Mouse (Mus musculus) intestine, postnatal 0 days (tissue): ENCODE results near the gene Tmem109. TPM values are rescaled to one million over a fixed set of nuclear protein-coding genes. Genes with fewer than 3 reads are reported as not detected.

Experiments used
- ATAC-seq: fragments of 200-750 bp; cut with Nextera tagmentation; 2 replicates; pipeline ENCODE4 v1.8.0; 2017; ENCODE audit warnings: mild to moderate bottlenecking, moderate TSS enrichment, moderate library complexity
- H3K27ac ChIP-seq: fragments of 300-500 bp; sonication (generic); 2 replicates; pipeline ENCODE4 v1.5.1; 2014; ENCODE audit warnings: mild to moderate bottlenecking, low read depth, low read length, moderate library complexity
- H3K27me3 ChIP-seq: fragments of 300-500 bp; sonication (generic); replicated peaks from 2 replicates; pipeline ENCODE4 v1.6.1; 2014; ENCODE audit warnings: low read length, mixed read lengths; ENCODE audit not compliant: control insufficient read depth, insufficient read depth
- H3K36me3 ChIP-seq: fragments of 300-500 bp; sonication (generic); 2 replicates; pipeline ENCODE4 v1.6.1; 2014; ENCODE audit warnings: mild to moderate bottlenecking, moderate library complexity; ENCODE audit not compliant: control insufficient read depth, insufficient read depth
- H3K4me1 ChIP-seq: fragments of 300-500 bp; sonication (generic); replicated peaks from 2 replicates; pipeline ENCODE4 v1.6.1; 2014; ENCODE audit warnings: antibody characterized with exemption, low read length, mixed read lengths; ENCODE audit not compliant: control insufficient read depth, insufficient read depth
- H3K4me2 ChIP-seq: fragments of 300-500 bp; sonication (generic); replicated peaks from 2 replicates; pipeline ENCODE4 v1.6.1; 2014; ENCODE audit warnings: low read depth, mild to moderate bottlenecking, moderate library complexity
- H3K4me3 ChIP-seq: fragments of 300-500 bp; sonication (generic); 2 replicates; pipeline ENCODE4 v1.5.1; 2014; ENCODE audit warnings: low read depth, low read length
- H3K9ac ChIP-seq: fragments of 300-500 bp; sonication (generic); 2 replicates; pipeline ENCODE4 v1.6.1; 2014; ENCODE audit warnings: mild to moderate bottlenecking, low read depth, low read length
- H3K9me3 ChIP-seq: fragments of 300-500 bp; sonication (generic); 2 replicates; pipeline ENCODE4 v1.6.1; 2016; ENCODE audit warnings: mixed run types; ENCODE audit not compliant: control insufficient read depth
- CTCF ChIP-seq: sonication (generic); IDR thresholded peaks from 2 replicates; pipeline ENCODE4 v1.5.1; 2016; ENCODE audit warnings: low read depth, mild to moderate bottlenecking, control low read depth, antibody characterized with exemption, moderate library complexity
- WGBS: fragments of 180-500 bp; shearing (Covaris S2); extraction: QIAGEN DNeasy Blood & Tissue Kit; methylation state at CpG from one replicate; pipeline ENCODE4 v1.1.7; 2014; 5-methylcytosine and 5-hydroxymethylcytosine counted together
- polyA plus RNA-seq: library from polyadenylated mRNA; unstranded; fragments of >200 nt; fragmentation: Nextera tagmentation; extraction: Ambion mirVana; gene quantifications from 2 replicates; pipeline ENCODE4 v1.2.1, GENCODE M21; 2015

Gene Tmem109
- polyA plus RNA-seq, 1 experiment from 2014 or later, result 36.2 TPM

DNA sequence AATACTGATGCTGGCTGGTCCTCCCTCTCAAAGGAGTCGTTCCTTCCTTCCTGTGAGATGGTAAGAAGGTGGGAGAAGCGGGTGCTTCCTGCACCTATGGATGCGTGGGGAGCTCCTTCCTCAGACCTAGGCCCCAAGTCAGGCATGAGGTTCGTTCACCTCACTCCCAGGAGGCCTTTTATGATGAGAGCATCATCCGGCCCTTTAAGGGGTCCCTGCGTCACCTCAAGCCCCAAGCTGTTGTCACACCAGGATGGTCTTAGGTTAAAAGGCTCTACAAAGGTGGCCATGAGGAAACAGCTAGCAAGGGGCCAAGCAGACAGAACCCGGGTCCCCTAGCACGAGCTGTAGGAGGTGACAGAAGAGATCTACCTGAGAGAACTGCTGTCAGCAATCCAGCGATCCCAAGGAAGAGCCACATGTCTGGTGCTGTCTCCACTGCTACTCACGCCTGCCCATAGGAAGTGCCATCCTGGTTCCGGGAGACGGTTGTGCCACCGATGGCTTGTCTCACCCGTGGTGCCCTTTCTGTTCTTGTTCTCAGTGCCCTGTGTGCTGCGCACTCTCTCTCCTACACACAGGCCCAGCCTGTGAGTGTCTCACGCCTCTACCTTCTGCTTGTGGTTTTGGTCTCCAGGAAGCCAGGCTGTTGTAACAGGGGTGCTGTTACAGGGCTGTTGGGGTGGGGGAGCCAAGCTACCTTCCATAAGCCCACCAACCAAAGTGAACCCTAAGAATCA, 52.2 kb downstream of the Tmem109 start, which contains the start of gene Cd6:
Cd6 (minus strand) TSS at position 623 of the 740 bp plus-strand sequence.
- no peak within 1 kb of the TSS for H3K4me3 ChIP-seq
- H3K9me3 ChIP-seq, result no peaks in the 10 kb centered on the region
- H3K27ac ChIP-seq, result no peak within 1 kb of the TSS
- H3K36me3 ChIP-seq, result no peaks in the 10 kb centered on the region
- 91% methylated on average over 16 of the region's 16 CpGs for WGBS
- no peak within 1 kb of the TSS for H3K9ac ChIP-seq
- H3K4me2 ChIP-seq, result no peak within 1 kb of the TSS
- H3K4me1 ChIP-seq, result no peaks in the 10 kb centered on the region
- H3K27me3 ChIP-seq, result no peaks in the 10 kb centered on the region
- ATAC-seq, result no peak
- TF ChIP-seq CTCF, result no peak

- 89% methylated on average over 5 of the region's 5 CpGs for WGBS
- ATAC-seq, result no peak
- no peak for TF ChIP-seq CTCF
- Histone ChIP-seq H3K36me3 (no peaks in the 10 kb centered on the region), H3K4me2 (no peak overlapping the region), H3K4me3 (no peak overlapping the region), H3K4me1 (no peaks in the 10 kb centered on the region), H3K27me3 (no peaks in the 10 kb centered on the region), H3K27ac (no peak overlapping the region), H3K9ac (no peak overlapping the region), H3K9me3 (no peaks in the 10 kb centered on the region)
Measured at GRCm38 (mm10) chr19:10828321-10828720, 53.5 kb downstream of the Tmem109 start.

DNA sequence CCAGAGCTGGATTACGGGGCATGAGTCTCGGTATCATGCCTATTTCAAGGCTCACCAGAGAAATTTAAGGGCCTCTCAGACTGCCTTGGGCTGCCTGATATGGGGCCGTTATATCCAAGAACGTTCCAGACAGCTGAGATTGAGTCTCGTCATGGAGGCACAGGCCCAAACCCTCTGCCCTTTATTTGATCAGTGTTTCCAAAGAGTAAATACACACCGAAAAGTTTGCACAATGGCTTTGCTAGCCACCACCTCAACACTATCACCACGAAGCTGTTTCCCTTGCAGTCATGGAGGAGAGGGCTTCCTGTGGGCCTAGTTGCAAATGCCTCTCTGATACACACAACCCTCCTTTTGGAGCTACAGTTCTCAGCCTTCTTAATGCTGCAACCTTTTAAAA, 57.7 kb downstream of the Tmem109 start:
- no peak overlapping the region for H3K4me3 ChIP-seq
- WGBS, result 63% methylated on average over 7 of the region's 7 CpGs
- no peaks in the 10 kb centered on the region for H3K36me3 ChIP-seq
- no peaks in the 10 kb centered on the region for H3K9me3 ChIP-seq
- no peak overlapping the region for H3K9ac ChIP-seq
- no peak overlapping the region for H3K4me2 ChIP-seq
- no peak for ATAC-seq
- H3K27ac ChIP-seq, result no peak overlapping the region
- no peaks in the 10 kb centered on the region for H3K27me3 ChIP-seq
- TF ChIP-seq CTCF, result no peak
- H3K4me1 ChIP-seq, result no peaks in the 10 kb centered on the region

DNA sequence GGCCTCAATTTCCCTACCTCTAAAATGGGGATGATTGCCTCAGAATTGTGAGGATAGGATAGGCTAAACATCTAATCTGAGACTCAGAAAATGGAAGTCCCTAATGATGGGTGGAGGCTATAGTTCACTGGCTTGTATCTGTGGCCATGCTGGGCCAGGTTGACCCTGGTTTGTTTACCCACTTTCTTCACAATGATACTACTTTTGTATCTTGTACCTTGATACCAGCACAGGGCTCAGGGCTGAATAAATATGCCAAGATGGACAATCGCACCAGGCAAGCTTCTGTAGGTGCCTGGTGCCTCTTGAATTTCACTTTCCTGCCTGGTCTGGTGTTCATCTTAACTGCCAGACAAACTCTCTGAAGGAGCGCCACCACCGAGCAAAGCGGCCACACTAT, 59.3 kb downstream of the Tmem109 start:
- H3K36me3 ChIP-seq, result no peaks in the 10 kb centered on the region
- WGBS, result 93% methylated on average over 4 of the region's 4 CpGs
- no peak overlapping the region for H3K9ac ChIP-seq
- H3K27ac ChIP-seq, result no peak overlapping the region
- H3K4me2 ChIP-seq, result no peak overlapping the region
- ATAC-seq, result no peak
- no peaks in the 10 kb centered on the region for H3K9me3 ChIP-seq
- H3K27me3 ChIP-seq, result no peaks in the 10 kb centered on the region
- TF ChIP-seq CTCF, result no peak
- H3K4me3 ChIP-seq, result no peak overlapping the region
- H3K4me1 ChIP-seq, result 0 out of 2 replicates have a peak, but pooled peaks cover 3% of the 10 kb centered on the region

- 0 out of 2 replicates have a peak, but pooled peaks cover 3% of the 10 kb centered on the region for H3K4me1 ChIP-seq
- WGBS, result 75% methylated on average over 7 of the region's 7 CpGs
- no peaks in the 10 kb centered on the region for H3K27me3 ChIP-seq
- no peaks in the 10 kb centered on the region for H3K9me3 ChIP-seq
- no peak overlapping the region for H3K9ac ChIP-seq
- no peak for ATAC-seq
- H3K4me2 ChIP-seq, result no peak overlapping the region
- H3K27ac ChIP-seq, result no peak overlapping the region
- no peak overlapping the region for H3K4me3 ChIP-seq
- no peak for TF ChIP-seq CTCF
- no peaks in the 10 kb centered on the region for H3K36me3 ChIP-seq
Measured at GRCm38 (mm10) chr19:10821319-10821718, 60.5 kb downstream of the Tmem109 start.

Other genes starting within 250 kb of the Tmem109 start
- gene Vwce, start 247.8 kb downstream of the Tmem109 start, polyA plus RNA-seq, result 7.1 and 8.4 TPM in 2 replicates
- 5.0 and 24.6 TPM in 2 replicates for gene Pga5, start 203.9 kb downstream of the Tmem109 start, polyA plus RNA-seq
- 31.3 and 32.2 TPM in 2 replicates for gene Vps37c, start 193.3 kb downstream of the Tmem109 start, polyA plus RNA-seq
- 0.12 and 0.18 TPM in 2 replicates for gene Cd5, start 143.0 kb downstream of the Tmem109 start, polyA plus RNA-seq
- 0.05 TPM in 1 of 2 replicates, not detected in the other for gene Cd6, start 51.9 kb downstream of the Tmem109 start, polyA plus RNA-seq
- 0.93 and 0.94 TPM in 2 replicates for gene Slc15a3, start 42.3 kb downstream of the Tmem109 start, polyA plus RNA-seq
- 7.1 and 7.5 TPM in 2 replicates for gene Tmem132a, start 12.1 kb downstream of the Tmem109 start, polyA plus RNA-seq
- 20.3 and 24.6 TPM in 2 replicates for gene Prpf19, start 13.2 kb upstream of the Tmem109 start, polyA plus RNA-seq
- not detected in 2 replicates for gene Zp1, start 38.6 kb upstream of the Tmem109 start, polyA plus RNA-seq
- gene Ptgdr2, start 55.2 kb upstream of the Tmem109 start, polyA plus RNA-seq, result not detected in 2 replicates
- 11.0 and 12.4 TPM in 2 replicates for gene Ccdc86, start 67.3 kb upstream of the Tmem109 start, polyA plus RNA-seq
- gene Ms4a10, start 92.7 kb upstream of the Tmem109 start, polyA plus RNA-seq, result 854 and 883 TPM in 2 replicates
- gene Ms4a15, start 111.2 kb upstream of the Tmem109 start, polyA plus RNA-seq, result 0.34 and 0.44 TPM in 2 replicates
- gene Ms4a18, start 136.0 kb upstream of the Tmem109 start, polyA plus RNA-seq, result 30.9 and 31.8 TPM in 2 replicates
- gene Ms4a8a, start 199.1 kb upstream of the Tmem109 start, polyA plus RNA-seq, result 66.9 and 75.7 TPM in 2 replicates
- gene 1700017D01Rik, start 248.9 kb upstream of the Tmem109 start, polyA plus RNA-seq, result not detected in 2 replicates